Mouse (Mus musculus) A20 (cell line): ENCODE measurements around the gene D130043K22Rik.

Experiments used
- DNase-seq: peaks from one replicate; pipeline ENCODE4 v3.0.0-alpha.2; 2011; ENCODE audit warnings: low read depth, low spot score

Gene D130043K22Rik

DNA sequence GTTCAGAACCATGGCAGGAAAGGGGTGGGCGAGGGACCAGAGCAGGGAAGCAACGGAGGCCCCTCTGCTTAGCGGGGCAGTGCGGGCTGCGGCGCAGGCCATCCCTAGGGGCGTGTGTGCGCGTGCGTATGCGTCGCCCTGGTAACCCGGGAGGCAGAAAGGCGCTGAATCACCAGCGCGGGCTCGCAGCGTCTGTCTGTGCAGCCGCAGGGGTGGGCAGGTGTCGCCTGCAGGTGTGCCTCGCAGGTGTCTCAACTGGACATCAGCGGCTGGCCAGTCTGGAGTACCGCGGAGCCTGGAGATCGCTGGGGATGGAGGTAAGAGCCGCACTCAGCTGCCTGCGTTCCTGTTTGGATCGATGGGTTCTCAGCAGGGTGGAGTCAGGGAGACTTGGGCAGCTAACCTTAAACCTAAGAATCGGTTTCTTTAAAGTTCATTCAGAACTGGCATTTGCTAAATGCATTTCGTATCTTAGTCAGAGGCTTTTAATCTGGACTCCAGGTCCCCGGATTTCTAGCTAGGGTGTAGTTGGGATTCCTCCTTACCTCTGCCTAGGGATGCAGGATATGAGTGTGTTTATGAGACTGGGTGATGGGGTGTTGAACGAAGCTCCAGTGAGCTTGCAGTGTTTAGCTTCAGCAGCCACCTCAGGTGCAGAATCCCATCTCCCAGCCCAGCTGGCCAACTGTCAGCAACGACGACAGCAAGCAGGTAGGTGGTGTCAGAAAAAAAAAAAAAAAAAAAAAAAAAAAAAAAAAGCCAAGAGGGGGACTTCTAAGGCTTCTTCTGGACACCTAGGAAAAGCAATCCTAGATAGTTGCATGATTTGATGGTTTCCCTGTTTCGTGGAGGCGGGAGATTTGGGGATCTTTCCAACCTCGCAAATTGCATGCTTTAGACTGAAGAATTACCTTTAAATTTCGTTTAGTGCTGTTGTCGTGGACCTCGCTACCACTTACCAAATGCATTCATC, at the start of gene D130043K22Rik:
D130043K22Rik (plus strand) TSS at position 153 of the 973 bp plus-strand sequence.
- no peak for DNase-seq

DNA sequence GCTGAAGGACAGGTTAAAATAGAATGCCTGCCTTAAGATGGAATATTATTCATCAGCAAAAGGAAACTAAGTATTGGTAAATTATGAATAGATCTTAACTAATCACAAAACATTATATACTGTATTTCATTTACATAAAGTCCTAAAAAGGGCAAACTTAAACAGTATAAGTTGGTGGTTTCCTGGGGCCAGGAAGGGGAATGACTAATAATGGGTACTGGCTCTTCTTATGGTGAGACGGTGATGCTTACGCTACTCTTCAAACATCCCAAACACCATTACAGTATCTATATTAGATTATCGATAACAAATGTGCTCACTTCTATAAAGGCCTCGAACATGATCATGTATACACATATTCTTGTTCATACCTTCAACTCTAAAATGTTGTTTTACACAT, 46.2 kb upstream of the D130043K22Rik start:
- no peak for DNase-seq

DNA sequence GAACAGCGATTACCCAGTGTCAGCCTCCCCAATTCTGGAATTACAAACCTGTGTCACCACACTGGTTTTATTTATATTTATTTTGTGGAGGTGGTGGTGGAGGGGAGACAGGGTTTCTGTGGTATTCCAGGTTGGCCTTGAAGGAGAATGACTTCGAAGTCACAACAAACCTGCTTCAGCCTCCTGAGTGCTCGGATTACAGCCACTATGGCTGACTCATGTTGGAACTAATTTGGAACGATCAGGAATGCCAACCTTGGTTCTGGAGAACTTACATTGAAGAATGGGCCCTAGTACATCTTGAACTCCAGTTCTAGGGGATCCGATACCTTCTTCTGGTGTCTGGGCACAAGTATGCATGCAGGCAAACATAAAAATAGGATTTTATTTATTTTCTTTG, 45.6 kb upstream of the D130043K22Rik start:
- DNase-seq, result no peak

DNA sequence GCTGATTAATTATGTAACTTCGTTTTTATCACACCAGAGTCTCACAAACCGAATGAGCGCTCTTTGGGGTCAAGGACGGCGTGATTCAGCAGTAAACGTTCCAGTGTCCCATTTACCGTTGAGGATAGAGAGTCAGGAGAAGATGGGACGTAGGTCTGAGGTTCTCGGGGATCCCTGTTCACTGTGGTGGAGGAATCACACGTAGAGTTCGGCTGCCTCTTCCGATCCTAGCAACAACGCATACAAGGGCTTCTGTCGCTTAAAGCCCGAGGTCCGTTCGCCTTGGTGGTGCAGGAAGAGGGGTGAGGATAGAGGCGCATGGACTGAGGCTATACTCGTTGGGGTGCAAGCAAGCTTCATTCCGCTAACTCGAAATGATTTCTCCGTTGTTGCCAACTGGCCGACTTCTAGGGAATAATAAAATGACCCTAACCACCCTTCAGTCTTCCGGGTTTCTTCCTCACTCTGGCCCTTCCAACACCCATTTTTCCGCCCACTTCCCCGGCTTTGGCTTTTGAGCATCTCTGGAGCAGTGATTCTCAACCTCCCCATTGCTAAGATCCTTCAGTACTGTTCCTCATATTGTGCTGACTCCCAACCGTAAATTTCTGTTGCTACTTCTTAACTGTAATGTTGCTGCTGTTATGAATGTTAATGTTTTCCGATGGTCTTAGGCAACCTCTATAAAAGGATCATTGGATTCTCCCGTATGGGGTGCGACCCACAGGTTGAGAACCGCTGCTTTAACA, 44.8 kb upstream of the D130043K22Rik start:
- peak; percentile 65 for DNase-seq

DNA sequence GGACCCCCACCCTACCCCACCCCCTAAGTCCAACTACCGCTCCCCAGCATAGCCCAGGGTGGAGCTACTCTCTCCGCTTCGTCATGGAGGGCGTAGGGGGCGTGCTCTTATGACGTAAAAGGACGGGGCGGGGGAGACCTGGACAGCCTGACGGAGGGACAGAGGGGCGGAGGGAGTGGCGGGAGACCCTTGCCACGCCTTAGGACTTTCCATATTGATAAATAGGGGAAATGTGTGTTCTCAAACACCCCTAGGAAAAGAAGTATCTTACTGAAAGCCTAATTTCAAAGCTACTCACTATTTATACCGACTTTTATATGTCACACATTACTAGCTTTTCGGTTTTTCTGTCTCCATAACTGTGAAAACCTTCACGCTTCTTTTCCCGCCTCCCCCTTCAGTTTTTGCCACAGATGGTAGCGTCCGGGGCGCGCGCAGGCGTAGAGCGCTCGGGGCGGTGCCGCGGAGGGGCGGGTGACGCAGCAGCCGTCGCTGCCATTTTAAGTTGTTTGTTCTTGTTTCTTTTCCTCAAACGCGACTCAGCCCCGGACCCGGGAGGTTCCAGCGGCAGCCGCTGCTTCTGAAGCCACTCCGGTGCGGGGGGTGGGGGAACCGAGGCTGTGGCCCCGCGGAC, 44.1 kb upstream of the D130043K22Rik start:
- peak; percentile 98 for DNase-seq

DNA sequence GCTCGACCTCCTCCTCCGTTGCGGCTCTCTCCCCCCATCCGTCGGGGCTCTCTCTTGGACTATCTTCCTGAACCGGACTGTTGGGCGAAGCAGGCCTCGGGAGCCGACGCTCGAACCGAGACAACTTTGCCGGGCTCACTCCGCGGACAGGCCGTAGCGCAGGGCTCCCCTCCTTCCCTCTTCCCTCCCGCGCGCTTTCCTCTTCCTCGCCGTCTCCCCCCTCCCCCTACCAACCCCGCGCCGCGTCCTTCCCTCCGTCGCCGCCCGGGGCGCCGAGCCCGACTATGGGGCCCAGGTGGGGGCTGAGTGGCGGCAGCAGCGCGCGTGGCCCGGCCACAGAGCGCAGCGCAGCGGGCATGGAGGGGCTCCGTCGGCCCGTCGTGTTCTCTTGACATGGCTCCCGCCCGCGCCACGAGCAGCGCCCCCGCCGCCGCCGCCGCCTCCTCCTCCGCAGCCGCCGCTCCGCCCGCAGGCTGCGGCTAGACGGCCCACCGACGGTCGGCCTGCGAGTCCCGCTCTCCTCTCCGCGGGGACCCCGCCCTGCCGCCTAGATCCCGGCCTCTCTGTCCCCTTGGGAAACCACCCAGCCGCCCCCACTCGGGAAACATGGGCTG, 43.5 kb upstream of the D130043K22Rik start, which contains the start of gene BC005537:
BC005537 (plus strand) TSS at position 350 of the 614 bp plus-strand sequence.
- DNase-seq, result no peak

DNA sequence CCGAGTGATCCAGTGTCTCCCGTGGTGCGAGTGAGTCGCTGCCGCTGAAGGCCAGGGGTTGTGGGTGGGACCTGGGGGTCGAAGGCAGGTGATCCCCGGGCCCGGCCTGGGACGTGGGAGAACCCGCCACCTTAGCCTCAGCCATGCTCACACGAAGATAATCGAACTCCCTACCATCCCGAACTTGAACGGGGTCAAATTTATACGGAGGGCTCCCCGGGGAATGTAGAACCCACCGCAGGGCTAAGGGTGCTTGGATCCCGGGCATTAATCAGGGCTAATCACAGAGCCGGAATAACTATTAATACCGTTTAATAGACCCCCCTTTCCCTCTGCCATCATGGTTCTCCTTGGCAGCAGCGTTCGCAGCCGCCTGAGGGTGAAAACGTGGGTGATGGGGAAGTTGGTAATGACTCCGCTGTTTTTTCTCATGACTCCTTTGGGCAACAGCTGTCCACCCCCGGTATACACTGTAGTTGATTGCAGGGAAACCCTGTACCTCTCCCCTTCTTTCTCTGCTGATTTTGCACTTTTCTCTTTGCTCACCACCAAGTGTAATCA, 42.7 kb upstream of the D130043K22Rik start:
- DNase-seq, result peak; percentile 77

DNA sequence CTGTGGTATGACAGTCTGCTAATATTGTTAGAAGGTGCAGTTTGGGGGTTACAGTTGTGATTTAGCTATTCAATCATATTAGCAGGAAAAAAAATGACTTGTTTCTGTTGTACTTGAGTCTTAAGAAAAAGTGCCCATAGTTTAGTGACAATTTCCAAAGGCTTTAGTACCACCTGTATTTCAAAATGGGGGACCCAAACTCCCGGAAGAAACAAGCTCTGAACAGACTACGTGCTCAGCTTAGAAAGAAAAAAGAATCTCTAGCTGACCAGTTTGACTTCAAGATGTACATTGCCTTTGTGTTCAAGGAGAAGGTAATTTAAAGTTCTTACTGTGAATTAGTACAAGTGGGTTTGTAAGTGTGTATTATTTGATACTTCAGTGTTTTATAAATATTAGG, 41.7 kb upstream of the D130043K22Rik start:
- DNase-seq, result peak; percentile 38

DNA sequence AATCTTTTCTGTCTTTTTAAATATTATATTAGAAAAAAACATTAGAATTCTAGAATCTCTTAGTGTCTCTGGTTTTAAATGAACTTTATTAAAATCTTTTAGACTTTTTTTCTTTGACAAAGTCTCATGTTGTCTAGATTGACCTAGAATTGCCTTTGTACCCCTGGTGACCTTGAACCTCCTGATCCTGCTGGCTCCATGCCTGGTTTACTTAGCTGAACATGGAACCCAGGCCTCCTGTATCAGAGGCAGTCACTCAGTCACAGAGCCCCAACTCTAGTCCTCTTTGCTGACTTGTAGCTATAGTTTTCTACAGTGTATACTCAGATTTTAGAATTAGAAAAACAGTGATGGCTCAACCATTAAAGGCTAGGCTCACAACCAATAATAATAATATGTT, 38.9 kb upstream of the D130043K22Rik start:
- no peak for DNase-seq

DNA sequence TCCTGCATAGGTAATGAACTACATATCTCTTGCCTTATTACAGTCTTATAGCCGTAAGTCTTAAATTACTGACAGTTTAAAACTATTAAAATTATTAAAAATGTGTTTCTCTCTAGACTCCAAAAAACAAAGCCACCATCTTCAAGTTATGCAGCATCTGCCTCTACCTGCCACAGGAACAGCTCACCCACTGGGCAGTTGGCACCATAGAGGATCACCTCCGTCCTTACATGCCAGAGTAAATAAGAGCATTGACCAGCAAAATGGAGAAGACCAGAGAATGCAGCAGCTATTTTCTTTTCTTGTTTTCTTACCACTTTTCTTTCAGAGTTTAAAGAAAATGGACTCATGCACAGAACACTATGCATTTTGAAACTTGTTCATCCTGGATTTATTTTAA, 32.4 kb upstream of the D130043K22Rik start:
- no peak for DNase-seq

DNA sequence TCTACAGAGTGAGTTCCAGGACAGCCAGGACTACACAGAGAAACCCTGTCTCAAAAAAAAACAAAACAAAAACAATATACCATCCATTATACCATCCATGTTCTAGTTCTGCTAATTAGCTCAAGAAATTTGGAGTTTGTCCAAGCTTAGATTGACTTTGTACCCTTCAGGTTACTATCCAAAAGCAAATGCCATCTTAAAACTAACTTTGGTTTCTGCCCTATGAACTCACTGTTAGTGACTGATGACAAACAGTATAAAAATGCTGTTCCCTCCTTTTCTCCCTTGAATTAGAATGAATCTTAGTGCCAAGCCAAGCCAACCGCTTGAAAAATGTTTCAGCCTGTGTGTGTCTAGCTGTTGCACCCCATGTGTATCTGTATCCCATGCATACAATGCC, 30.3 kb upstream of the D130043K22Rik start:
- DNase-seq, result no peak

DNA sequence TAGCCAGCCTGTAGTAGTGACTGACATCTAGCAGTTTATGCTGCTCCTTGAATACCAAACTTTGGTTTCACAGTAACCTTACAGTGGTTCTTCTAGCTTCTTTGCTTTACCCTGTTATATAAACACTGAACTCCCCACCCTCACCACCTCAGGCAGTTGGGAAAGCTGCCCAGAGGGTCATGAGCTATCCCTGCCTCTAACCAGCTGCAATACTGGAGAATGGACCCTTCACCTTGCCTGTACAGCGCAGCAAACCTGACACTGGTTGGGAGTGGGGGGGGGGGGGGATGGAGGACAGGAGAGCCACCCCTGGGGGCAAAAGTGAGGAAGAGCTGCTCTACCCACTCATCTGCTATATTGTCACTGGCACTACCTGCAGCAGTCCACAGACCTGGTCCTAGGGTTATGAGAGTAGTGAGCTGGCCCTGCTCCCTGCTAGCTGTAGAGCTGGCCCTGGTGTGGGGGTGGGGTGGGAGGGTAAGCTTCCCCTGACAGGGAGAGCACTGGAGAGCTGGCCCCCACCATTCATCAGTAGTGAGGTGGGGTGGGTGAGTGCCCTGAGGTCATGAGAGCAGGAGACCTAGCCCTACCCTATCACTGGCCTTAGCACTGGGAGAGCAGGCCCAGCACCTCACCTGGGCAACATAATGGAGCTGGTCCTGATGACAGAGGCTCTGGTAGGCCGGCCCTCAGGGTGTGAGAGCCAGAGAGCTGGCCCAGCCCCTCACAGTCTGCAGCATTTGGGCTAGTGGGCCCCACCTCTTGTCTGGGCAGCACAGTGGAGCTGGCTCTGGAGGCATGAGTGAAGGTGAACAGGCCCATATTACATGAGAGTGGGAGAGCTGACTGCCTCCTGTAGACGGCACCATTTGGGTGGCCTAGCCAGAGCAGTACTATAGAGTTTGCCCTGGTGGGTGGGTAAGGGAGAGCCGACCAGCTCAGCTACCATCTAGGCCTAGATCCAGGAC, 28.5 kb upstream of the D130043K22Rik start:
- peak; percentile 33 for DNase-seq

DNA sequence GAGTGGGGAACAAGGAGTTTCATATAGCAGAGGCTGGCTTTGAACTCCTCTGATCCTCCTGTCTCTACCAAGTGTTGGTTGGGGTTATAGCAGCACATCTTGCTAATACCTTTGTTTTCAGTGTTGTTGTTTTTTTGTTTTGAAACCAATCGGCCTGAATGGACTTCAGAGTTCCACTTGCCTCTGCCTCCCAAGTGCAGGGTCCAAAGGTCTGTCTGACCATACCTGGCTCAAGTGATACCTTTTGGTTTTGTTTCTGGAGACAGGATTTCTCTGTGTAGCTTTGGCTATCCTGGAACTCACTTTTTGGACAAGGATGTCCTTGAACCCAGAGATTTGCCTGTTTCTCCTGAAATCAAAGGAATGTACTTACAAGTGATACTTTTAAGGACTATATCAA, 25.0 kb upstream of the D130043K22Rik start:
- no peak for DNase-seq

DNA sequence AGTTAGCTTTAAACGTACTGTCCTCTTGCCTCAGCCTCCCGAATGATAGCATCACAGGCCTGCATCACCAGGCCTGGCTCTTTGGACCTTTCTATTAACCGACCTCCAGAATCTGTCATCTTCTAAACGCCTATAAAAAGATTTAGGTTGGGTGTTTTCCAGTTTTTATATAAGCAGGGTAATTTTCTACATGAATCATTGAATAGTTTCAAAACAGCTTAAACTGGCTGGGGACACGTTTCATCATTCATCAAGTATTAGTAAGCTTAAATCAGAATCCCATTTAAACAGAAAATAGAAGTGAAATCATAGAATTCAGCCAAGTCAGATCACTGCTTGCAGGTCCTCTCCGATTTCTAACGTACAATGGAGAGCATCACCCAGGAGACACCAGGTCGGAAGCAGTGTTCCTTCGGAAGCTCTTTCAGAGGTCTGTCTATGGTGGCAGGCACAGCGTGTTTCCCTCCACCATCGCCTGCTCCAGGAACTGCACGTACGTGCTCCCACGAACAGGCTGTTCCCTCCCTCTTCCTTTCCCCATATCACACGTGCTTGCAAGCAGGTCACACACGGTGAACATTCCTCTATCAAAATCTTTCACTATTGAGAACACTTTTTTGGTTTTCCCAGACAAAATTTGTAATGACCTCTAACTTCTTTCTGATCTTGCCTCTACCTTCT, 22.1 kb upstream of the D130043K22Rik start:
- no peak for DNase-seq

DNA sequence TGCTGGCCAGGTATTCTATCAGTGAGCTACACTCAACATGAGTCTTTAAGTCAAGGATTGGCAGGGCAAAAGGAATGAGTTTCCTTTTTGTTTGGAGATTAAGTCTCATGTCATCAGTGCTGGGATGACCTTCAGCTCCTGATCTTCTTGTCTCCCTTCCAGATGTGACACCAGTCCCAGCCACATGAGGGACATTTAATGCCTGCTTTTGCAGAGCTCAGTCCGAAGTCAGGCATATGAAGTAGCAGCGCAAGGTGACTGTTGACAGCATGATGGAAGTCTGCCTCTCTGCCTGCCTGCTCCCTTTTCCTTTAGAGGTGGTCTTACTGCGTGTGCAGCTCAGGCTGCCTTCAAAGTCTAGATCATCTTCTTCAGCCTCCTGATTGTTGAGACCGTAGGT, 20.3 kb upstream of the D130043K22Rik start:
- DNase-seq, result no peak

DNA sequence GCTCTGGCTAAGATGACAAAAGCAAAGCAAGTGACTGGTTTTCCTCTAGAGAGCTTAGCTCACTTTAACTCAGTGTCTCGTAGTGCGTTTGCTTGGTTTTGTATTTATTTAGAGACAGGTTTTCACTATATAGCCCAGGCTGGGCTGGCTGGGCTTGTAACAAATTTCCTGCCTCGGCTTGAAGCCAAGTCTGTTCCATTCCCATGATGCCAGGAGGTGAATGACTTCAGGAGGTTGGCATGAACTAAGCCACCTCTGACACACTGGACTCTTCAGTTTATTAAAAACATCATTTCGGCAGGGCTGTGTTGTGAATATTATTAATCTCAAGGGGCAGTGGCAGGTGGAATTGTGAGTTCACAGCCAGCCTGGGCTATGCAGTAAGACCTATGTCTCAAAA, 19.3 kb upstream of the D130043K22Rik start:
- no peak for DNase-seq

DNA sequence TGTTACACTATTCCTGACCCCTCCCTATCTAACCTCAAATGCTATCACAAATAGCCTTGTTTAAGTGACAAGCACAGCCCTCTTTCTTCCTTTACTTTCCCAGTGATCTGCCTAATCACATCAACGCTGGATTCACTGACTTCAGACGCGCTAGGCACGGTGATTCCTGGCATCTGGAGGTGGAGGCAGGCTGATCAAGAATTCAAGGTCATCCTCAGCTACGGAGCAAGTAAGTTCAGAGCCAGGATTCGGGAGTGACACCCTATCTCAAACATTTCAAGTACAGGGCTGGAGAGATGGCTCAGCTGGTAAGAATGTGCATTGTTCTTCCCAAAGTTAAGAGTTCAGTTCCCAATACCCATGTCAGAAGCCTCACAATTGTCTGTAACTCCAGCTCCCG, 18.8 kb upstream of the D130043K22Rik start:
- DNase-seq, result no peak

DNA sequence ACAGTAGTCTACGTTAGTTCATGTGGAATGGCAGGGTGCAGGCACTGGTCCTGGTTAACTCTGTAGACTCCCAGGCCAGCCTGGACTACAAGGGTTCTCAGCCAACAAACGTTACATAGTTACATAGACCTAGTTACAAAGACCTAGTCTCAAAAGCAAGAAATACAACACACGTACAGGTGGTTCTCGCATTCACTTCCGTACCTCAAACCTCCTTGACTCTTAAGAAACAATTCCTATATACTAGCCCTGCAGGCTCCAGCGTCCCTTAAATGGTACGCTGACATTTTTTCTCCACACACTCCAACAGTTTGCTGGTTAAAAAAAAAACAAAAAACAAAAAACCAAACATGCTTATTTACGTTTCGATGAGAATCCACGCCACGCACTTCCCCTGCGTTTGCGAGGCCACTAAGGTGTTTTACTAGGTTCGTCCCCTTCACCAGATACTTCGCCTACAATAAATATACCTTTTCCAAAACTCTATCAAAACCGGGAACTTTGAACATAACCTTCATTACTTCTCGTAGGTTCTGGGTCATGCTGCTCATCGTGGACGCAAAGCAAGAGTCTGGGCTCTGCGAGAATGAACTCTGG, 14.1 kb upstream of the D130043K22Rik start:
- DNase-seq, result peak; percentile 63
